8 mouse cellular contexts compared by ENCODE assay signal in genomic region chr3:89960469-89960868, GRCm38 (mm10). TPM values are rescaled to one million over a fixed set of nuclear protein-coding genes. Genes with fewer than 3 reads are reported as not detected.
DNase-seq lines count a peak whose midpoint lies in the region; ATAC-seq and TF ChIP-seq lines count a peak whose summit lies in the region.

No protein-coding gene starts in this region.

- TF ChIP-seq CTCF in cerebellum, adult 2 months (IDR thresholded peaks at IDR 0.05; ENCODE audit: borderline replicate concordance, insufficient read depth, low read depth, low read length): no peak

- under 1% methylated on average over 30 of the region's 30 CpGs for WGBS in cerebellum, adult 2 months
- WGBS in hindbrain, embryonic 11.5 days: under 1% methylated on average over 30 of the region's 30 CpGs
- WGBS in lung, embryonic 16.5 days: 0% methylated on average over 29 of the region's 30 CpGs

- H3K4me1 ChIP-seq in cerebellum, adult 2 months (ENCODE audit: control insufficient read depth, insufficient read depth, low read length): peaks cover 25% of the 10 kb centered on the region
- H3K4me1 ChIP-seq in hindbrain, embryonic 11.5 days (replicated peaks; ENCODE audit: control insufficient read depth, insufficient read depth, low read length): peaks cover 24% of the 10 kb centered on the region
- peaks cover 29% of the 10 kb centered on the region for H3K4me1 ChIP-seq in lung, embryonic 16.5 days (replicated peaks; ENCODE audit: control insufficient read depth, insufficient read depth, low read length)

- H3K27ac ChIP-seq in cerebellum, adult 2 months (ENCODE audit: insufficient read depth, low read length): peak overlapping the region; percentile 56
- H3K27ac ChIP-seq in hindbrain, embryonic 11.5 days (ENCODE audit: low read depth, low read length): no peak overlapping the region
- peak overlapping the region; percentile 27; the same call in 1 of the 2 replicates for H3K27ac ChIP-seq in lung, embryonic 16.5 days (ENCODE audit: low read length)

- H3K4me3 ChIP-seq in cerebellum, adult 2 months (replicated peaks; ENCODE audit: insufficient read depth, low read depth, low read length): peak overlapping the region; percentile 72
- peak overlapping the region; percentile 95 for H3K4me3 ChIP-seq in hindbrain, embryonic 11.5 days (ENCODE audit: low read depth, low read length)
- H3K4me3 ChIP-seq in lung, embryonic 16.5 days (ENCODE audit: low read length): peak overlapping the region; percentile 93

- peak overlapping the region; percentile 90 for H3K4me2 ChIP-seq in hindbrain, embryonic 11.5 days (replicated peaks; ENCODE audit: low read depth, low read length)
- H3K4me2 ChIP-seq in lung, embryonic 16.5 days (ENCODE audit: low read depth, low read length): peak overlapping the region; percentile 90

- peak overlapping the region; percentile 60 for H3K9ac ChIP-seq in hindbrain, embryonic 11.5 days (ENCODE audit: low read depth, low read length)
- H3K9ac ChIP-seq in lung, embryonic 16.5 days (ENCODE audit: low read length): peak overlapping the region; percentile 70

- H3K36me3 ChIP-seq in hindbrain, embryonic 11.5 days (ENCODE audit: control insufficient read depth, insufficient read depth, low read length): peaks cover 8% of the 10 kb centered on the region; the same call in 1 of the 2 replicates
- H3K36me3 ChIP-seq in lung, embryonic 16.5 days (ENCODE audit: control insufficient read depth, insufficient read depth, low read length): peaks cover 16% of the 10 kb centered on the region

- H3K27me3 ChIP-seq in cerebellum, adult 2 months (ENCODE audit: control insufficient read depth, insufficient read depth, low read length): no peaks in the 10 kb centered on the region
- no peaks in the 10 kb centered on the region for H3K27me3 ChIP-seq in hindbrain, embryonic 11.5 days (ENCODE audit: control insufficient read depth, insufficient read depth, low read length)
- H3K27me3 ChIP-seq in lung, embryonic 16.5 days (ENCODE audit: control insufficient read depth, insufficient read depth, low read depth, low read length): no peaks in the 10 kb centered on the region

- no peaks in the 10 kb centered on the region for H3K9me3 ChIP-seq in hindbrain, embryonic 11.5 days (ENCODE audit: control insufficient read depth, low read length)
- no peaks in the 10 kb centered on the region for H3K9me3 ChIP-seq in lung, embryonic 16.5 days (ENCODE audit: control insufficient read depth, low read length)

- DNase-seq in MEL-GATA-1-ER (ENCODE audit: extremely low read depth, low read depth): peak; percentile 42
- peak; percentile 95 to 97 for DNase-seq in cerebellum, adult 2 months
- peak; percentile 92 to 96 for DNase-seq in frontal cortex, adult 2 months (ENCODE audit: extremely low spot score in 1 of 2, low spot score in 1 of 2)
- peak; percentile 93 for DNase-seq in hindbrain, embryonic 11.5 days (ENCODE audit: low spot score)
- DNase-seq in layer of hippocampus, adult 9-11 months: peak; percentile 97
- peak; percentile 84 for DNase-seq in ovary, postnatal 10 days (ENCODE audit: low spot score)
- DNase-seq in thymus, postnatal 0 days (ENCODE audit: low spot score): peak; percentile 84

- ATAC-seq in hindbrain, embryonic 11.5 days (ENCODE audit: low FRiP score): peak; percentile 90
- ATAC-seq in lung, embryonic 16.5 days (ENCODE audit: low read depth): peak; percentile 90

- peak; percentile 56; the same call in 1 of the 2 replicates for TF ChIP-seq POLR2A in cerebellum, adult 2 months (IDR thresholded peaks at IDR 0.05; ENCODE audit: borderline replicate concordance, insufficient read depth, low read length)

RNA-seq across cellular contexts. Expression of gene Atp8b2, which starts 2.8 kb away (rescaled TPM):
- polyA plus RNA-seq in cerebellum, adult 2 months (2012; rRNA removed): 91.9 and 97.8 TPM in 2 replicates
- 104 and 105 TPM in 2 replicates for polyA plus RNA-seq in frontal cortex, adult 2 months (2012; rRNA removed)
- 12.0 and 19.1 TPM in 2 replicates for polyA plus RNA-seq in hindbrain, embryonic 11.5 days (2014; fragmentation: Nextera tagmentation; extraction: Ambion mirVana)
- 14.8 and 16.5 TPM in 2 replicates for polyA plus RNA-seq in lung, embryonic 16.5 days (2015; fragmentation: Nextera tagmentation; extraction: Ambion mirVana)
- polyA plus RNA-seq in thymus, postnatal 0 days (2015; fragmentation: Nextera tagmentation; extraction: Ambion mirVana): 7.9 and 8.7 TPM in 2 replicates

RNA-seq across cellular contexts. Expression of gene Hax1, which starts 38.1 kb away (rescaled TPM):
- polyA plus RNA-seq in cerebellum, adult 2 months (2012; rRNA removed): 116 and 125 TPM in 2 replicates
- 88.0 and 96.1 TPM in 2 replicates for polyA plus RNA-seq in frontal cortex, adult 2 months (2012; rRNA removed)
- polyA plus RNA-seq in hindbrain, embryonic 11.5 days (2014; fragmentation: Nextera tagmentation; extraction: Ambion mirVana): 178 and 182 TPM in 2 replicates
- 152 and 155 TPM in 2 replicates for polyA plus RNA-seq in lung, embryonic 16.5 days (2015; fragmentation: Nextera tagmentation; extraction: Ambion mirVana)
- polyA plus RNA-seq in thymus, postnatal 0 days (2015; fragmentation: Nextera tagmentation; extraction: Ambion mirVana): 126 and 141 TPM in 2 replicates

RNA-seq across cellular contexts. Expression of gene Il6ra, which starts 47.5 kb away (rescaled TPM):
- 1.1 and 1.3 TPM in 2 replicates for polyA plus RNA-seq in cerebellum, adult 2 months (2012; rRNA removed)
- 1.7 and 2.3 TPM in 2 replicates for polyA plus RNA-seq in frontal cortex, adult 2 months (2012; rRNA removed)
- polyA plus RNA-seq in hindbrain, embryonic 11.5 days (2014; fragmentation: Nextera tagmentation; extraction: Ambion mirVana): 0.18 and 0.22 TPM in 2 replicates
- 5.2 and 5.6 TPM in 2 replicates for polyA plus RNA-seq in lung, embryonic 16.5 days (2015; fragmentation: Nextera tagmentation; extraction: Ambion mirVana)
- polyA plus RNA-seq in thymus, postnatal 0 days (2015; fragmentation: Nextera tagmentation; extraction: Ambion mirVana): 4.1 and 4.2 TPM in 2 replicates

Comparison
In these comparisons a context has a peak if more than half of its experiments do, and no peak if none do; other contexts are left out.
1. DNase-seq: peak in every context shown above with its lines; median percentile 97 in layer of hippocampus, adult 9-11 months; 96 in cerebellum, adult 2 months; 94 in frontal cortex, adult 2 months; 93 in hindbrain, embryonic 11.5 days; 84 in ovary, postnatal 10 days; 84 in thymus, postnatal 0 days; 42 in MEL-GATA-1-ER.